Mouse (Mus musculus): Measurements from ENCODE around the gene Cenpx.

DNA sequence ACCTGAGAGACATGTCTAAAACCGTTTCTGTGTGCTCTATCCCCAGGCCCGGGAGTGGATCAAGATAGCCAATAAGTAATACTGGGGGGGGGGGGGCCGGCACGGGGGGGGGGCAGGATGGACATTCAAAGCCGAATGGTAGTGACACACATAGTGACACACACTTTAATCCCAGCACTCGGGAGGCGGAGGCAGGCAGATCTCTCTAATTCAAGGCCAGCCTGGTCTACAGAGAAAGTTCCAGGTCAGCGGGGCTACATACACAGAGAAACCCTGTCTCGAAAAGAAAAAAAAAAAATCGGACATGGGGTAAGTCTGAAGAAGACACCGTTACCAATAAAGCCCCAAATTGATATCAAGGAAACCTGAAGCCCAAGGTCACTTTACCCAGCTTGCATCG is 14.0 kb upstream of the Cenpx start:
- TF ChIP-seq CTCF (IDR thresholded peaks at IDR 0.05; ENCODE audit: low read depth) (no peak), EP300 (IDR thresholded peaks at IDR 0.05; ENCODE audit: low read depth) (no peak)
